Mouse (Mus musculus) lung, postnatal 0 days (tissue): Measurements from ENCODE around the gene Sept5.

Experiments used
- CTCF ChIP-seq: IDR thresholded peaks from 2 replicates; pipeline ENCODE4 v1.5.1; 2016; ENCODE audit warnings: antibody characterized with exemption, mild to moderate bottlenecking
- EP300 ChIP-seq: IDR thresholded peaks from 2 replicates; pipeline ENCODE4 v1.6.1; 2016; ENCODE audit warnings: antibody characterized with exemption, mild to moderate bottlenecking, control low read depth

DNA sequence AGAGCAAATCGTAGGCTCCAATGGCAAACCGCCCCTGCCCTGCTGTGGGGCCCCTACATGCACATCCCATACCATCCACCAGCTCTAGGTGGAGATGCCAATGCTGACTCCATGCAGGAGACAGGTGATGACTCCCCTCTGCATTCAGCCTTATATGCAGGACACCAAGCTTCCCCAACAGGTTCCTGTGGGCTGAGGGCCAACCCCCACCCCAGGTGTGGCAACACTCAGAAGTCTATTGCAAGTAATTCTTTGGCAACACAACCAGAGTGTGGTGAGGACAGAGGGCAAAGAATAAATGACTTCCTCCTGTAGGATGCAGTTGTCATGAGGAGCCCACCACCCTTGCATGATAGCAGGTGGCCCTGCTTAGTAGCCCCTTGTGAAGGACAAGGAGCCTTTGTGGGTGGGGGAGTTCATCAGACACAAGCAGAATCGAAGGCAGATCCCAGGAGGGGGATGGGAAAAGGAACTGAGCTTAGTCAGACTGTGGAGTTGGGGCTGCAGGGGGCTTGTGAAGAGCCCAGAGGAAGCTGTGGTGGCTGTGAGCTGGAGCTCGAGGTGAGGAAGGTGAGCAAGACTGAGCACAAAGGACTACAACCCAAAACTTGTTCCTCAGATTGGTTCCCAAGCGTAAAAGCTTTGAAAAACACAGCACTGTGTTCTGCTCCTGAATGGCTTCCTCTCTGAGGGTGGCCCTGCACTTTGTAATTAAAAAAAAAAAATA, 25.8 kb upstream of the Sept5 start:
- TF ChIP-seq CTCF (no peak), EP300 (no peak)
